Mouse (Mus musculus) thymus, postnatal 4 days (tissue): Measurements from ENCODE around the gene Gm29276.
"Not testable (repeated sequence)": the region's sequence is repeated elsewhere in the genome, so short reads cannot be mapped to it uniquely, and the experiment has no call there.

Experiments
- DNase-seq: peaks from one replicate; pipeline ENCODE4 v3.0.0; 2021

Gm29276 gene

GRCm38 (mm10) chrY:42582150-42582549 is at the start of gene Gm29276:
Gene Gm29276, minus strand, starts transcription at chrY:42582250.
- not testable (repeated sequence) for DNase-seq
